Mouse (Mus musculus): ENCODE measurements around the gene Acap1. TPM values are rescaled to one million over a fixed set of nuclear protein-coding genes. Genes with fewer than 3 reads are reported as not detected.
A peak's percentile ranks its signal among the peaks of the same experiment; 100 is the strongest.
"Not testable (repeated sequence)": the region's sequence is repeated elsewhere in the genome, so short reads cannot be mapped to it uniquely, and the experiment has no call there.

The Acap1 gene
- polyA plus RNA-seq, 1 experiment from 2014 or later: 5.0 TPM

- no peak for ATAC-seq (ENCODE audit: borderline replicate concordance, extremely low read depth, low FRiP score, low TSS enrichment)
- 54% methylated on average over 4 of the region's 4 CpGs for WGBS
- no peak overlapping the region for H3K4me3 ChIP-seq
Observed at GRCm38 (mm10) chr11:69933066-69933465, 37.7 kb upstream of the Acap1 start.

GRCm38 (mm10) chr11:69932254-69932653, 36.9 kb upstream of the Acap1 start:
- no peak overlapping the region for H3K4me3 ChIP-seq
- H3K27me3 ChIP-seq: peaks cover 23% of the 10 kb centered on the region
- H3K4me2 ChIP-seq: no peak overlapping the region
- H3K9me3 ChIP-seq: no peaks in the 10 kb centered on the region
- no peaks in the 10 kb centered on the region for H3K36me3 ChIP-seq
- ATAC-seq (ENCODE audit: borderline replicate concordance, extremely low read depth, low FRiP score, low TSS enrichment): no peak
- H3K4me1 ChIP-seq: peaks cover 31% of the 10 kb centered on the region
- no peak overlapping the region for H3K27ac ChIP-seq
- no peak overlapping the region for H3K9ac ChIP-seq
- WGBS: 29% methylated on average over 3 of the region's 3 CpGs

More at GRCm38 (mm10) chr11:69933066-69933465, 37.7 kb upstream of the Acap1 start:
- Histone ChIP-seq H3K4me2 (no peak overlapping the region), H3K27ac (no peak overlapping the region), H3K27me3 (peaks cover 32% of the 10 kb centered on the region), H3K4me1 (peaks cover 34% of the 10 kb centered on the region), H3K9me3 (no peaks in the 10 kb centered on the region), H3K9ac (no peak overlapping the region), H3K36me3 (no peaks in the 10 kb centered on the region)

- Histone ChIP-seq H3K4me3 (no peak overlapping the region), H3K36me3 (no peaks in the 10 kb centered on the region), H3K4me2 (no peak overlapping the region), H3K9ac (no peak overlapping the region), H3K4me1 (peaks cover 26% of the 10 kb centered on the region), H3K27me3 (peaks cover 19% of the 10 kb centered on the region), H3K27ac (no peak overlapping the region), H3K9me3 (no peaks in the 10 kb centered on the region)
- ATAC-seq (ENCODE audit: borderline replicate concordance, extremely low read depth, low FRiP score, low TSS enrichment): no peak
- 64% methylated on average over 8 of the region's 8 CpGs for WGBS
Observed at GRCm38 (mm10) chr11:69931769-69932168, 36.4 kb upstream of the Acap1 start.

- Histone ChIP-seq H3K9me3 (no peaks in the 10 kb centered on the region), H3K27ac (no peak overlapping the region), H3K4me3 (no peak overlapping the region), H3K9ac (no peak overlapping the region), H3K4me2 (no peak overlapping the region), H3K27me3 (peaks cover 11% of the 10 kb centered on the region), H3K36me3 (no peaks in the 10 kb centered on the region), H3K4me1 (peaks cover 19% of the 10 kb centered on the region)
- 67% methylated on average over 3 of the region's 3 CpGs for WGBS
- ATAC-seq (ENCODE audit: borderline replicate concordance, extremely low read depth, low FRiP score, low TSS enrichment): no peak
Observed at GRCm38 (mm10) chr11:69930967-69931537, 35.7 kb upstream of the Acap1 start.

- not testable (repeated sequence) for H3K4me2 ChIP-seq; H3K4me3 ChIP-seq; H3K27me3 ChIP-seq; H3K9ac ChIP-seq; H3K27ac ChIP-seq; H3K9me3 ChIP-seq; ATAC-seq (ENCODE audit: borderline replicate concordance, extremely low read depth, low FRiP score, low TSS enrichment); H3K36me3 ChIP-seq
- H3K4me1 ChIP-seq: peaks cover 10% of the 10 kb centered on the region
- 81% methylated on average over 8 of the region's 8 CpGs for WGBS
Observed at GRCm38 (mm10) chr11:69930176-69930575, 34.8 kb upstream of the Acap1 start.

- Histone ChIP-seq H3K4me1 (peaks cover 5% of the 10 kb centered on the region), H3K4me2 (no peak overlapping the region)
Observed at GRCm38 (mm10) chr11:69929712-69930111, 34.4 kb upstream of the Acap1 start.

GRCm38 (mm10) chr11:69927501-69927900, 32.2 kb upstream of the Acap1 start:
- H3K4me2 ChIP-seq: no peak overlapping the region
- peaks cover 5% of the 10 kb centered on the region; the same call in 1 of the 2 replicates for H3K4me1 ChIP-seq
- WGBS: 92% methylated on average over 2 of the region's 2 CpGs
- no peak overlapping the region for H3K9ac ChIP-seq
- no peak for ATAC-seq (ENCODE audit: borderline replicate concordance, extremely low read depth, low FRiP score, low TSS enrichment)
- no peak overlapping the region for H3K4me3 ChIP-seq
- H3K27me3 ChIP-seq: no peaks in the 10 kb centered on the region
- H3K36me3 ChIP-seq: no peaks in the 10 kb centered on the region
- H3K9me3 ChIP-seq: no peaks in the 10 kb centered on the region
- H3K27ac ChIP-seq: no peak overlapping the region

More at GRCm38 (mm10) chr11:69929712-69930111, 34.4 kb upstream of the Acap1 start:
- H3K27me3 ChIP-seq: peaks cover 1% of the 10 kb centered on the region; the same call in 1 of the 2 replicates
- no peak overlapping the region for H3K4me3 ChIP-seq
- no peaks in the 10 kb centered on the region for H3K36me3 ChIP-seq
- 17% methylated on average over 4 of the region's 4 CpGs for WGBS
- no peak for ATAC-seq (ENCODE audit: borderline replicate concordance, extremely low read depth, low FRiP score, low TSS enrichment)
- no peak overlapping the region for H3K27ac ChIP-seq
- H3K9me3 ChIP-seq: no peaks in the 10 kb centered on the region
- no peak overlapping the region for H3K9ac ChIP-seq

GRCm38 (mm10) chr11:69922796-69923195, 27.5 kb upstream of the Acap1 start:
- peaks cover 14% of the 10 kb centered on the region for H3K36me3 ChIP-seq
- 0 out of 2 replicates have a peak overlapping the region, but pooled peaks have one; percentile 57 for H3K9ac ChIP-seq
- no peaks in the 10 kb centered on the region for H3K27me3 ChIP-seq
- peak overlapping the region; percentile 53; the same call in 1 of the 2 replicates for H3K4me2 ChIP-seq
- H3K9me3 ChIP-seq: no peaks in the 10 kb centered on the region
- peaks cover 21% of the 10 kb centered on the region for H3K4me1 ChIP-seq
- ATAC-seq (ENCODE audit: borderline replicate concordance, extremely low read depth, low FRiP score, low TSS enrichment): no peak
- 61% methylated on average over 3 of the region's 3 CpGs for WGBS
- H3K4me3 ChIP-seq: no peak overlapping the region
- H3K27ac ChIP-seq: peak overlapping the region; percentile 98; the same call in 1 of the 2 replicates

GRCm38 (mm10) chr11:69922012-69922756, 26.8 kb upstream of the Acap1 start:
- 2% methylated on average over 12 of the region's 12 CpGs for WGBS
- Histone ChIP-seq H3K36me3 (peaks cover 20% of the 10 kb centered on the region), H3K27ac (peak overlapping the region; percentile 98), H3K9me3 (no peaks in the 10 kb centered on the region), H3K4me1 (peaks cover 21% of the 10 kb centered on the region), H3K4me2 (peak overlapping the region; percentile 53), H3K4me3 (peak overlapping the region; percentile 93), H3K27me3 (no peaks in the 10 kb centered on the region), H3K9ac (peak overlapping the region; percentile 57)
- no peak for ATAC-seq (ENCODE audit: borderline replicate concordance, extremely low read depth, low FRiP score, low TSS enrichment)

GRCm38 (mm10) chr11:69921114-69922011, 26.0 kb upstream of the Acap1 start, which contains the start of gene Eif5a:
Gene Eif5a (minus strand): TSS chr11:69921958.
- WGBS: under 1% methylated on average over 78 of the region's 78 CpGs
- peak; percentile 96 for ATAC-seq (ENCODE audit: borderline replicate concordance, extremely low read depth, low FRiP score, low TSS enrichment)

GRCm38 (mm10) chr11:69920266-69921031, 25.1 kb upstream of the Acap1 start:
- ATAC-seq (ENCODE audit: borderline replicate concordance, extremely low read depth, low FRiP score, low TSS enrichment): peak; percentile 7
- Histone ChIP-seq H3K27ac (peak overlapping the region; percentile 96), H3K9ac (peak overlapping the region; percentile 96), H3K9me3 (no peaks in the 10 kb centered on the region), H3K4me2 (peak overlapping the region; percentile 79), H3K4me1 (peaks cover 31% of the 10 kb centered on the region), H3K27me3 (no peaks in the 10 kb centered on the region), H3K4me3 (peak overlapping the region; percentile 93), H3K36me3 (peaks cover 37% of the 10 kb centered on the region)
- under 1% methylated on average over 47 of the region's 65 CpGs for WGBS

More at GRCm38 (mm10) chr11:69921114-69922011, 26.0 kb upstream of the Acap1 start, which contains the start of gene Eif5a:
- Histone ChIP-seq H3K4me2 (peak within 1 kb of the TSS; percentile 79), H3K27me3 (no peaks in the 10 kb centered on the region), H3K27ac (peak within 1 kb of the TSS; percentile 98), H3K4me1 (peaks cover 22% of the 10 kb centered on the region), H3K36me3 (peaks cover 28% of the 10 kb centered on the region), H3K4me3 (peak within 1 kb of the TSS; percentile 93), H3K9ac (peak within 1 kb of the TSS; percentile 96), H3K9me3 (no peaks in the 10 kb centered on the region)

All from lung, embryonic 15.5 days (tissue).